Mouse (Mus musculus) limb, embryonic 13.5 days (tissue): ENCODE results near the gene Tlx2. TPM values are rescaled to one million over a fixed set of nuclear protein-coding genes. Genes with fewer than 3 reads are reported as not detected.

ENCODE experiments used
- ATAC-seq: fragments of 200-750 bp; cut with Nextera tagmentation; 2 replicates; pipeline ENCODE4 v1.8.0; 2017; ENCODE audit warnings: low read depth, moderate number of reproducible peaks, moderate TSS enrichment; ENCODE audit not compliant: low FRiP score
- H3K27ac ChIP-seq: fragments of 300-500 bp; sonication (generic); 2 replicates; pipeline ENCODE4 v1.5.1; 2015; ENCODE audit warnings: inconsistent platforms, mild to moderate bottlenecking, moderate library complexity
- H3K27me3 ChIP-seq: fragments of 300-500 bp; sonication (generic); 2 replicates; pipeline ENCODE4 v1.6.1; 2015; ENCODE audit warnings: mild to moderate bottlenecking, inconsistent platforms
- H3K36me3 ChIP-seq: fragments of 300-500 bp; sonication (generic); 2 replicates; pipeline ENCODE4 v1.6.1; 2015; ENCODE audit warnings: inconsistent platforms, mild to moderate bottlenecking, moderate library complexity
- H3K4me1 ChIP-seq: fragments of 300-500 bp; sonication (generic); 2 replicates; pipeline ENCODE4 v1.6.1; 2015; ENCODE audit warnings: inconsistent platforms
- H3K4me2 ChIP-seq: fragments of 300-500 bp; sonication (generic); replicated peaks from 2 replicates; pipeline ENCODE4 v1.6.1; 2015; ENCODE audit warnings: inconsistent platforms, mild to moderate bottlenecking, moderate library complexity
- H3K4me3 ChIP-seq: fragments of 300-500 bp; sonication (generic); 2 replicates; pipeline ENCODE4 v1.5.1; 2015; ENCODE audit warnings: moderate library complexity, mild to moderate bottlenecking, inconsistent platforms
- H3K9ac ChIP-seq: fragments of 300-500 bp; sonication (generic); 2 replicates; pipeline ENCODE4 v1.6.1; 2015; ENCODE audit warnings: mild to moderate bottlenecking, inconsistent platforms
- H3K9me3 ChIP-seq: fragments of 300-500 bp; sonication (generic); 2 replicates; pipeline ENCODE4 v1.6.1; 2016; ENCODE audit warnings: inconsistent platforms
- WGBS: fragments of 180-500 bp; shearing (Covaris S2); methylation state at CpG from one replicate; pipeline ENCODE4 v1.1.7; 2015; 5-methylcytosine and 5-hydroxymethylcytosine counted together
- polyA plus RNA-seq: library from polyadenylated mRNA; unstranded; fragments of >200 nt; fragmentation: Nextera tagmentation; extraction: Ambion mirVana; gene quantifications from 2 replicates; pipeline ENCODE4 v1.2.1, GENCODE M21; 2015

The Tlx2 gene
- polyA plus RNA-seq, 1 experiment from 2014 or later: not detected

DNA sequence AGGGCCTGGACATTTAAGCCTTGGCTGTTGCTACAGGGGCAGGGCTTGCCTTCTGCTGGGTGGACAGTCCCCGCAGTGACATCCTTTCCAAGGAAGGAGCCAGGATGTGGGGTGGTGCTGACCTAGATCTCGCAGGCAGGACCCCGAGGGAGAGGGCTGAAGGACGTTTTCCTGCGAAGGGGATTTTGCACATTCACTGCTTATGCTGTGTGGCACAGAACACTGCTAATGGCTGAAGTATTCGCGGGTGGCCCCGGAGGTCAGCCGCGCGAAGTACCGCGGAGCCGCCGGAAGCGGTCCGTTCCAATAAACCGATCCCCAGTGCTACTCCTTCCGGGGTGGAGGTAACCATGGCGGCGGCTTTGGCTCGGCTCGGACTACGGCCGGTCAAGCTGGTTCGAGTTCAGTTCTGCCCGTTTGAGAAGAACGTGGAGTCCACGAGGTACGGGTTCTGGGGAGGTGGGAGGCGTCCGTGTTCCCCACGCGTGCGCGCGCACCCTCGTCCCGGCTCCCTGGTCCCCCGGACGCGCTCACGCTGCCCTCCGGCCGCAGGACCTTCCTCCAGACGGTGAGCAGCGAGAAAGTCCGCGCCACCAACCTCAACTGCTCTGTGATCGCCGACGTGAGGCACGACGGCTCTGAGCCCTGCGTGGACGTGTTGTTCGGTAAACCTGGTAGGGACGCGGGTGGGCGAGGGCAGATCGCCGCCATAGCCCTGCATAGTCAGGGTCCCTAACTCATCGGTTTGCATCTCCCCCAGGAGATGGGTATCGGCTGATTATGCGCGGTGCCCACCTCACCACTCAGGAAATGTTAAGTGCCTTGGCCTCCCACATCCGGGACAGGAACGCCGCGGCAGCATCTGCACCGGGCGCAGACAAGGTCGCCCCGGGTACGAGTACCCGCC lies 38.9 kb upstream of the Tlx2 start, which contains the start of gene Mrpl53:
Mrpl53 (plus strand) TSS at position 279 of the 907 bp plus-strand sequence.
- ATAC-seq: peak; percentile 83
- H3K27ac ChIP-seq: peak within 1 kb of the TSS; percentile 81

DNA sequence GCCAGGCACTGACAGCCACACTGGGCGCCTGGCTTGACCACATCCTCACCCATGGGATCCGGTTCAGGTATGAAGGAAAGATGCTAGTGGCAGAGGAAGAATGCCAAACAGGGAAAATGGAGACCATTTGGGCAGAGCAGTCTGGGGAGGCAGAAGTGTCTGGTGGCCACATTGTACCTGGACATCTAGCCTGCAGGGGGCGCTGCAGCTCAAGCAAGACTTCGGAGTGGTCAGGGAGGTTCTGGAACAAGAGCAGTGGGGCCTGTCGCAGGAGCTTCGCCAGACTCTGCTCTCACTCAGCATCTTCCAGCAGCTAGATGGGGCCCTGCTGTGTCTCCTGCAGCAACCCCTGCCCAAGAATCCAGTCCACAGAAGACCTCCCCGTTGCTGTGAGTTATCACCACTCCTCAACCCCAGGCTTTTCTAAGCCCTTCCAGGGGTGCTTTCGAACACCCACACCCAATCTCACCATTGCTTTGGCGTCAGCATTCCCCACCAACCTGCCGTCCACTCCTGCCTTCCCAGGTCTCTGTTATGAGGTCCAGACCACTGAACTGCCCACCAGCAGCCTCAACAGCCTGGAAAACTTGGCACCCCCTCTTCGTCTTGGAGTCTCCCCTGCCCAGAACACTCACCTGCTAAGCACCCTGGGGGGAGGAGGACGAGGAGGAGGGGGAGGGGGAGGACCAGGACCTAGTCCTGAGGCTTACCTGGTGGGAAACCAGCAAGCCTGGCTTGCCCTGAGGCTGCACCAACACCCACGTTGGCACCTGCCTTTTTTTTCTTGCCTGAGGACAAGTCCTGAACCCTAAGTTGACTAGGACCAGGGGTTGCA lies 37.7 kb upstream of the Tlx2 start:
- Histone ChIP-seq H3K36me3 (peaks cover 15% of the 10 kb centered on the region; the same call in 1 of the 2 replicates), H3K9ac (peak overlapping the region; percentile 95), H3K27ac (no peak overlapping the region; the same call in 1 of the 2 replicates), H3K4me3 (peak overlapping the region; percentile 76), H3K4me1 (peaks cover 31% of the 10 kb centered on the region), H3K9me3 (no peaks in the 10 kb centered on the region), H3K4me2 (peak overlapping the region; percentile 86), H3K27me3 (no peaks in the 10 kb centered on the region)
- ATAC-seq: peak; percentile 30; the same call in 1 of the 2 replicates
- 36% methylated on average over 13 of the region's 13 CpGs for WGBS

More for the DNA sequence above, 38.9 kb upstream of the Tlx2 start, which contains the start of gene Mrpl53:
- no peaks in the 10 kb centered on the region for H3K27me3 ChIP-seq
- peak within 1 kb of the TSS; percentile 95 for H3K9ac ChIP-seq
- WGBS: under 1% methylated on average over 76 of the region's 76 CpGs
- peaks cover 15% of the 10 kb centered on the region; the same call in 1 of the 2 replicates for H3K36me3 ChIP-seq
- peaks cover 22% of the 10 kb centered on the region for H3K4me1 ChIP-seq
- no peaks in the 10 kb centered on the region for H3K9me3 ChIP-seq
- H3K4me3 ChIP-seq: peak within 1 kb of the TSS; percentile 76
- peak within 1 kb of the TSS; percentile 86 for H3K4me2 ChIP-seq

DNA sequence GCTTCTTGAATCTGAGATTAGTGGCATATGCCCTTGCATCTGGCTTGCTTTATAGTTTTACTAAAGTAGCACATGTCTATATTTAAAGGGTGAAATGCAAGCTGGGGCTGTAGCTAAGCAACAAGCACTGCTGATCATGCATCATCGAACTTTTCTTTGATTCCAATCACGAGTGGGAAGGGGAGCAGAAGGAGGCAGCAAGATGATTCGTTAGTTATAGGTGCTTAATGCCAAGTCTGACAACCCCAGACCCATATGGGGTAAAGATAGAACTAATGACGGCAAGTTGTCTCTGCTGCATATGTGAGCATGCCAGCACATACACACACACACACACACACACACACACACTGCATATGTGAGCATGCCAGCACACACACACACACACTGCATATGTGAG lies 34.1 kb upstream of the Tlx2 start:
- ATAC-seq: no peak
- Histone ChIP-seq H3K27ac (no peak overlapping the region), H3K4me3 (no peak overlapping the region), H3K4me1 (peaks cover 28% of the 10 kb centered on the region), H3K27me3 (peaks cover 2% of the 10 kb centered on the region; the same call in 1 of the 2 replicates), H3K9ac (no peak overlapping the region), H3K9me3 (no peaks in the 10 kb centered on the region), H3K4me2 (no peak overlapping the region), H3K36me3 (peaks cover 6% of the 10 kb centered on the region; the same call in 1 of the 2 replicates)
- 71% methylated on average over 4 of the region's 4 CpGs for WGBS

DNA sequence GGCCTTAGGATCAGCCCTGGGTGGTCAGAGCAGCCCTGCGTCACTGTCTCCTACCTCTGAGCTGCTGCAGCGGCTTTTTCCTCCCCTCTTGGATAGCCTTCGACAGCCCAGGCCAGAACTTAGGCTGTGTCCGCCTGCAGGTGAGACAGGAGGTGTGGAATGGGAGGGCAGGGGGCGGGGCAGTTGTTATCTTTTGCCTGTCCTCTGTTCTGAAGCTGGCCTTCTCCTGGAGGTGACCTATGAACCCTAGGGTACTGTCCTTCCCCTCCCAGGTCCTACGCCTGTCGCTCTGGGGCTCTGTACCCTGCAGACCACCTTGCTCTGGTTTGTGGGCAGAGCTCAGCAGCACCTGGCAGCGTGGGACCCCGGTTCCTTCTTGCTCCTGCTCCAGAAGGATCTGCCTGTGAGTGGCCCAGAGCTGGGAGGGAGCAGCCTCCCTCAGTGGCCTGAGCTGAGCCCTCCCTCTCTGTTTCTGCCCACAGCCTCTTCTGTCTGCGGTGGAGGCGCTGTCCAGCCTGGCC lies 33.1 kb upstream of the Tlx2 start:
- Histone ChIP-seq H3K4me3 (peak overlapping the region; percentile 77), H3K36me3 (peaks cover 6% of the 10 kb centered on the region; the same call in 1 of the 2 replicates), H3K27me3 (peaks cover 2% of the 10 kb centered on the region; the same call in 1 of the 2 replicates), H3K27ac (no peak overlapping the region), H3K9me3 (no peaks in the 10 kb centered on the region), H3K4me2 (peak overlapping the region; percentile 99), H3K9ac (peak overlapping the region; percentile 86; the same call in 1 of the 2 replicates), H3K4me1 (peaks cover 23% of the 10 kb centered on the region)
- 41% methylated on average over 11 of the region's 11 CpGs for WGBS
- ATAC-seq: no peak

DNA sequence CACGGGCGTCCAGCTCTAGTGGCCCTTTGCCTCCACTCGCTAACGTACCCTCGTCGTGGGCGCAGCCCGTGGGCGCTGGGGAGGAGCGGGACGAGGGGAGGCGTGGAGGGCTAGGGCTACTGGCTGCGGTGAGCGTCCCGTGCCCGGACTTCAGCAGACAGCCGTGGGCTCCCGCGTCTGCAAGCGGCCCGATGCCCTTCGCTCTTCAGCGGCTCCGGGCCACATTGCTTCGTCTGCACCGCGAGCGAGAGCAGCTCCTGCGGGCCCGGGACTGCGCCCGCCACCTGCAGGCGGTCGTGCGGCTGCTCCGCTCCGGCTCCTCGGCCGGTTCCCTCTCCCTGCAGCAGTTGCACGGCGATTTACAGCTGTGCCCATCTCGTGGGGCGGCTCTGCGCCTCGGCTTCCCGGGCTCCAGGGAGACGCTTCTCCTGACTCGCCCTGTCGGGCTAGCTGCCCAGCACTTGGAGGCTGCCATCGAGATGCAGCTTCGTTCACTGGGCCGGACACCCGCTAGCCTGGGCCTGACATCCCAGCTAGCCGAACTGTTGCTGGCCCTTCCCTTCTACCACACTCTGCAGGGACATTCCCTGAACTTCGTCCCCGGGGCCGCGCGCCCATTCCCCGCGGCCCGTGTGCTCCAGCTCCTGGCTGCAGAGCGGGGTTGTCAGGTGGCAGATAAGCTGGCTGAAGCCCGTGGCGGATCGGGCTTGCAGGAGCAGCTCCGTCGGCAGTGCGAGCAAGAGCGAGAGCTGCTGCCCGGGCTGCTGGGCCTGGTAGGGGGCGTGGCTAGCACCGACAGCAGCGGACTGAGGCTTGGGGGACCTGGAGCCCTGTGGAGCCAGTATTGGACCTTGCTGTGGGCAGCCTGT lies 31.8 kb upstream of the Tlx2 start:
- 0 out of 2 replicates have a peak, but pooled peaks cover 3% of the 10 kb centered on the region for H3K36me3 ChIP-seq
- peak overlapping the region; percentile 77 for H3K4me3 ChIP-seq
- H3K27me3 ChIP-seq: peaks cover 2% of the 10 kb centered on the region; the same call in 1 of the 2 replicates
- H3K9me3 ChIP-seq: no peaks in the 10 kb centered on the region
- H3K27ac ChIP-seq: peak overlapping the region; percentile 83
- H3K4me1 ChIP-seq: peaks cover 15% of the 10 kb centered on the region
- WGBS: under 1% methylated on average over 74 of the region's 74 CpGs
- peak; percentile 73 for ATAC-seq
- peak overlapping the region; percentile 86 for H3K9ac ChIP-seq
- peak overlapping the region; percentile 99 for H3K4me2 ChIP-seq

DNA sequence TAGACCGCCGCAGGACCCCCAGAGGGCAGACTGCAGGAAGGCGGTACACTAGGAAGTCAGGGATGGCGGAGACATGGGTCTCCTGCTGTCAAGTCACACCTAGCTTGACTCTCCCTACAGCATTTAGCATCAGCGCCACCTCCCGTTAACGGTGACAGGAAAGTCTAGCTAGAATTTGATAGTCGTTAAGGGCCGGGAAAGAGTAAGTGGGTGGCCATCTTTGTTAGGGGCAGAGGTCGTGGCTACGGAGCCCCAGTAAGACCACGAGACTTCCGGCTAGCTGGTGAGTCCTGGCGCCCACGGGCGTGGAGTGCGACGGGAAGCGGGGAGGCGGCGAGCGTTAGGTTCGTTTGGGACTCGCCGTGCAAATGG lies 31.2 kb upstream of the Tlx2 start, which contains the start of the genes Ccdc142 and Gm42688:
Ccdc142 (plus strand) TSS at position 286 of the 372 bp plus-strand sequence.
Gm42688 (plus strand) TSS at position 302 of the 372 bp plus-strand sequence.
- H3K4me3 ChIP-seq: peak within 1 kb of the TSS; percentile 77
- H3K36me3 ChIP-seq: 0 out of 2 replicates have a peak, but pooled peaks cover 3% of the 10 kb centered on the region
- H3K27ac ChIP-seq: peak within 1 kb of the TSS; percentile 83
- H3K9ac ChIP-seq: peak within 1 kb of the TSS; percentile 86
- ATAC-seq: peak; percentile 89
- peak within 1 kb of the TSS; percentile 99 for H3K4me2 ChIP-seq
- H3K9me3 ChIP-seq: no peaks in the 10 kb centered on the region
- peaks cover 15% of the 10 kb centered on the region for H3K4me1 ChIP-seq
- WGBS: under 1% methylated on average over 25 of the region's 25 CpGs
- peaks cover 2% of the 10 kb centered on the region; the same call in 1 of the 2 replicates for H3K27me3 ChIP-seq

DNA sequence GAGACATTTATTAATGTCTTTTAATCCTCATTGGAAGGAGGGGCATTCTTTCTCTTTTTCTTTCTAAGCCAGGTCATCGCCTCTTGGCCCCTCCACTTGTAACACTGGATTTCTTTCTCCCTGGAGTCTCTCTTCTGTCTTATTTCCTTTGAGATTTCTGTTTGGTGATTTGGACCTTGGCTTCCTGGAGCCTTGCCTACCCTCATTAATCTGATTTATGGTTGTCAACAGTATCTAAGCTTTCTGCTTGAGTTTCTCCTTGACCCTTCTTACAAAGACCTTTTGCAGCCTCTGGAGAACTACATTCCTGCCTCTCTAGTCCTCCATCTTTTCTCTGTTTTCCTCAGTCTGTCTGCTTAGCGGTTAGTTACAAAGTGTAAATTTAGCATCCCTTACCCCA lies 28.3 kb upstream of the Tlx2 start:
- H3K9me3 ChIP-seq: 0 out of 2 replicates have a peak, but pooled peaks cover 3% of the 10 kb centered on the region
- ATAC-seq: no peak
- 53% methylated on average over 2 of the region's 2 CpGs for WGBS

DNA sequence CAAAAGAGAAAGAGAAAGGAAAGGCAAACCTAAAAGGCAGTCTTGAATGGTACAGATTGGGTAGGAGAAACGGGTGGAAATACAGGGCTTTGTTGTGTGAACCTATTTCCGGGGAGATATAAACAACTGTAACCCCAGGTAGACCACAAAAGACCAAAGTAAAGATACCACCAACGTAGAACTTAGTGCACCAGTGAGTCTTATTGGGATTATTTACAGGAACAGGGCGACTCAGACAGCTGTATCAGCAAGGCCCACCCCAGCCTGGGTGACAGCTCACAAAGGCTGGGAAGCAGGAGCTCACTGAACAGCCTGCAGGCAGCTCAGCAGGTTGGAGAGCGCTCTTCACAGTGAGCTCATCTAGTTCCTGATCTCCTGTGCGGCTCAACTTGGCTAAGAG lies 25.9 kb upstream of the Tlx2 start:
- H3K4me1 ChIP-seq: no peaks in the 10 kb centered on the region; the same call in 1 of the 2 replicates
- no peaks in the 10 kb centered on the region for H3K36me3 ChIP-seq
- no peak overlapping the region for H3K9ac ChIP-seq
- ATAC-seq: no peak
- no peak overlapping the region for H3K4me3 ChIP-seq
- peaks cover 15% of the 10 kb centered on the region for H3K27me3 ChIP-seq
- H3K27ac ChIP-seq: no peak overlapping the region
- 53% methylated on average over 6 of the region's 6 CpGs for WGBS
- no peak overlapping the region for H3K4me2 ChIP-seq
- H3K9me3 ChIP-seq: 0 out of 2 replicates have a peak, but pooled peaks cover 3% of the 10 kb centered on the region

More for the DNA sequence above, 28.3 kb upstream of the Tlx2 start:
- Histone ChIP-seq H3K4me1 (peaks cover 13% of the 10 kb centered on the region), H3K36me3 (no peaks in the 10 kb centered on the region), H3K4me2 (no peak overlapping the region), H3K9ac (no peak overlapping the region), H3K27ac (no peak overlapping the region), H3K4me3 (no peak overlapping the region), H3K27me3 (peaks cover 2% of the 10 kb centered on the region; the same call in 1 of the 2 replicates)

DNA sequence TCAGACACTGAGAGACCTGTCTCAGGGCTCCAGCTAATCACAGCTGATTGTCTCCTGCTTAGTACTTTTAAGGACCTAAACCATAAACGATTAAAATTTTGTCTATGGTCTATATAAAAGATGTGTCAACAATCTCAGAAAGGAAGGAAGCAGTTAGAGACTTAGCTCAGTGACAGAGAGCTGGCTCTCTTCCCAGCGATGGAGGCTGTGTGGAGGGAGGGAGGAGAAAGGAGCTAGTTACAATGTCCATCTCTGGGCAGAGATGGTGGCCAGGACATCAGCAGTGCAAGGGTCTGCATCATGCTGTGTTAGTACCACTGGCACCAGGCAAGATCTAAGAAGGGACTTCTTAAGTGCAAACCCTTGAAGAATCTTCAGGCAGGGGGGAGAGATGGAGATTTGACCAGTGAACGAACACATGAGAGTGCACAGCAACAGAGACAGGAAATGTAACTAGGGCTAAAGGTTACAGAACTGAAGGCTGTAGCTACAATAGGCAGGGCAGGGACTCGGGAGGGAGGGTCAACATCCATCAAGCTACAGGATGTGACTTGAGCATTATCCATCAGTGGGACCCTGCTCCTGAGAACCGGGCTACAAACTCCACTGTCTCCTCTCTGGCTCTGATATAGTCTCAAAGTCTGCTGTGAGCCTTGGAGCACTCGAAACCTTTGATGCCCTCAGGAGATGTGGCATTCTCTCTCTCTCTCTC lies 22.5 kb upstream of the Tlx2 start:
- Histone ChIP-seq H3K9ac (no peak overlapping the region), H3K4me2 (no peak overlapping the region), H3K27me3 (peaks cover 46% of the 10 kb centered on the region), H3K4me1 (peaks cover 8% of the 10 kb centered on the region), H3K27ac (no peak overlapping the region), H3K9me3 (0 out of 2 replicates have a peak, but pooled peaks cover 3% of the 10 kb centered on the region), H3K36me3 (no peaks in the 10 kb centered on the region), H3K4me3 (no peak overlapping the region)
- no peak for ATAC-seq
- 38% methylated on average over 6 of the region's 6 CpGs for WGBS

DNA sequence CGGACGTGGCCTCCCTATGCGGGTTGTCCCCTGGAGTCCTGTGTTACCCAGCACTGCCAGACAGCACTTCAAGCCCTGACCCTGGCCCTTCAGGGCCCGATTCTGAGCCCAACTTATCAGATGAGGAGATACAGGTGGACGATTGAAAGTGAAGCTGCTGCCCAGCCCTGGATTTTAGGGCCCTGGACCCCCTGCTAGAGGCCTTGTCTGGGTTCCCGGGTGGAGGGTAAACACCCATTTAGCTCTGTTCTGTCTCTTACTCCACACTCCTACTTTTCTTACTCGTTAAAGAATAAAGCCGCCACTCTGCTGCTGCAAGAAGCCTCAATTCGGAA lies 17.8 kb upstream of the Tlx2 start:
- Histone ChIP-seq H3K9me3 (no peaks in the 10 kb centered on the region), H3K4me1 (peaks cover 43% of the 10 kb centered on the region), H3K4me3 (peak overlapping the region; percentile 23; the same call in 1 of the 2 replicates), H3K9ac (peak overlapping the region; percentile 13), H3K27me3 (peaks cover 92% of the 10 kb centered on the region), H3K4me2 (peak overlapping the region; percentile 52), H3K36me3 (no peaks in the 10 kb centered on the region), H3K27ac (no peak overlapping the region)
- 9% methylated on average over 9 of the region's 9 CpGs for WGBS
- ATAC-seq: no peak
